Mouse (Mus musculus) stomach, embryonic 14.5 days (tissue): ENCODE results near the gene Zfp445. TPM values are rescaled to one million over a fixed set of nuclear protein-coding genes. Genes with fewer than 3 reads are reported as not detected.

Experiments used
- ATAC-seq: fragments of 200-750 bp; cut with Nextera tagmentation; 2 replicates; pipeline ENCODE4 v1.8.0; 2017; ENCODE audit warnings: low read depth, moderate TSS enrichment; ENCODE audit not compliant: insufficient number of reproducible peaks, insufficient read depth, low FRiP score
- H3K27ac ChIP-seq: fragments of 300-500 bp; sonication (generic); 2 replicates; pipeline ENCODE4 v1.5.1; 2014; ENCODE audit warnings: mild to moderate bottlenecking, low read length, moderate library complexity, mixed read lengths
- H3K27me3 ChIP-seq: fragments of 300-500 bp; sonication (generic); 2 replicates; pipeline ENCODE4 v1.6.1; 2014; ENCODE audit warnings: low read length, control low read depth, mixed read lengths; ENCODE audit not compliant: control insufficient read depth, insufficient read depth
- H3K36me3 ChIP-seq: fragments of 300-500 bp; sonication (generic); 2 replicates; pipeline ENCODE4 v1.6.1; 2014; ENCODE audit warnings: mild to moderate bottlenecking, control low read depth, low read length, moderate library complexity, mixed read lengths; ENCODE audit not compliant: control insufficient read depth, insufficient read depth
- H3K4me1 ChIP-seq: fragments of 300-500 bp; sonication (generic); 2 replicates; pipeline ENCODE4 v1.6.1; 2014; ENCODE audit warnings: low read length, control low read depth, mixed read lengths; ENCODE audit not compliant: control insufficient read depth, insufficient read depth
- H3K4me2 ChIP-seq: fragments of 300-500 bp; sonication (generic); replicated peaks from 2 replicates; pipeline ENCODE4 v1.6.1; 2014; ENCODE audit warnings: low read depth, low read length, control low read depth
- H3K4me3 ChIP-seq: fragments of 300-500 bp; sonication (generic); 2 replicates; pipeline ENCODE4 v1.5.1; 2014; ENCODE audit warnings: low read depth, low read length, control low read depth
- H3K9ac ChIP-seq: fragments of 300-500 bp; sonication (generic); replicated peaks from 2 replicates; pipeline ENCODE4 v1.6.1; 2014; ENCODE audit warnings: low read depth, mild to moderate bottlenecking, control low read depth, low read length, moderate library complexity, mixed read lengths
- H3K9me3 ChIP-seq: fragments of 300-500 bp; sonication (generic); 2 replicates; pipeline ENCODE4 v1.6.1; 2016; ENCODE audit warnings: low read depth, low read length, control low read depth; ENCODE audit not compliant: control insufficient read depth
- WGBS: fragments of 180-500 bp; shearing (Covaris S2); extraction: QIAGEN DNeasy Blood & Tissue Kit; methylation state at CpG from one replicate; pipeline ENCODE4 v1.1.7; 2014; 5-methylcytosine and 5-hydroxymethylcytosine counted together
- polyA plus RNA-seq: library from polyadenylated mRNA; unstranded; fragments of >200 nt; fragmentation: Nextera tagmentation; extraction: Ambion mirVana; gene quantifications from 2 replicates; pipeline ENCODE4 v1.2.1, GENCODE M21; 2014

Gene Zfp445
- polyA plus RNA-seq, 1 experiment from 2014 or later = 68.3 TPM

GRCm38 (mm10) chr9:122805053-122805844 lies 60.6 kb downstream of the Zfp445 start, which contains the start of gene Tcaim:
Gene Tcaim, plus strand, starts transcription at chr9:122805539.
- WGBS = 7% methylated on average over 42 of the region's 42 CpGs
- H3K27ac ChIP-seq = peak within 1 kb of the TSS; percentile 73; the same call in 1 of the 2 replicates
- peaks cover 6% of the 10 kb centered on the region; the same call in 1 of the 2 replicates for H3K4me1 ChIP-seq
- H3K4me2 ChIP-seq = peak within 1 kb of the TSS; percentile 80
- H3K27me3 ChIP-seq = no peaks in the 10 kb centered on the region
- H3K4me3 ChIP-seq = peak within 1 kb of the TSS; percentile 53
- no peaks in the 10 kb centered on the region for H3K36me3 ChIP-seq
- no peaks in the 10 kb centered on the region for H3K9me3 ChIP-seq
- ATAC-seq = peak; percentile 98
- peak within 1 kb of the TSS; percentile 47 for H3K9ac ChIP-seq

Other genes with a start within 250 kb of the Zfp445 start
- 0.06 TPM in 1 of 2 replicates, not detected in the other for gene Topaz1, start 118.7 kb downstream of the Zfp445 start, polyA plus RNA-seq
- gene Tcaim, start 60.5 kb downstream of the Zfp445 start, polyA plus RNA-seq = 7.2 and 7.8 TPM in 2 replicates
- 0.72 TPM in 1 of 2 replicates, not detected in the other for gene Gm35549, start 22.0 kb downstream of the Zfp445 start, polyA plus RNA-seq
- 2.7 and 3.7 TPM in 2 replicates for gene Zkscan7, start 19.7 kb upstream of the Zfp445 start, polyA plus RNA-seq
- 17.8 and 21.1 TPM in 2 replicates for gene Zfp105, start 57.1 kb upstream of the Zfp445 start, polyA plus RNA-seq
- 34.1 and 39.0 TPM in 2 replicates for gene 1110059G10Rik, start 85.0 kb upstream of the Zfp445 start, polyA plus RNA-seq
- gene Kif15, start 85.0 kb upstream of the Zfp445 start, polyA plus RNA-seq = 63.6 and 75.7 TPM in 2 replicates
- gene Tmem42, start 155.3 kb upstream of the Zfp445 start, polyA plus RNA-seq = 24.8 and 24.9 TPM in 2 replicates
- 0.87 TPM in 1 of 2 replicates, not detected in the other for gene Tgm4, start 168.7 kb upstream of the Zfp445 start, polyA plus RNA-seq
- 55.9 and 57.3 TPM in 2 replicates for gene Zdhhc3, start 247.2 kb upstream of the Zfp445 start, polyA plus RNA-seq
- 123 and 133 TPM in 2 replicates for gene Exosc7, start 247.2 kb upstream of the Zfp445 start, polyA plus RNA-seq